Mouse (Mus musculus) megakaryocyte-erythroid progenitor cell, adult 5-6 weeks (primary cell): ENCODE measurements around the gene Crcp. TPM values are rescaled to one million over a fixed set of nuclear protein-coding genes. Genes with fewer than 3 reads are reported as not detected.

Experiments used
- ATAC-seq: replicated peaks from 2 replicates; pipeline ENCODE4 v1.8.0; 2016; ENCODE audit warnings: mild to moderate bottlenecking, inconsistent platforms; ENCODE audit not compliant: severe bottlenecking, poor library complexity, low FRiP score, low TSS enrichment
- total RNA-seq, 2 experiments: library from RNA; stranded (forward) in 1 of 2; stranded (reverse) in 1 of 2; fragments of 200-1000, 215-1000 nt in 1 of 2; fragments of >200 nt in 1 of 2; fragmentation: Nextera tagmentation in 1 of 2; gene quantifications; 2 replicates each; pipeline ENCODE4 v1.2.3; 2014 to 2017

The Crcp gene
- total RNA-seq, 2 experiments from 2014 or later, result 33.3 to 120 TPM

DNA sequence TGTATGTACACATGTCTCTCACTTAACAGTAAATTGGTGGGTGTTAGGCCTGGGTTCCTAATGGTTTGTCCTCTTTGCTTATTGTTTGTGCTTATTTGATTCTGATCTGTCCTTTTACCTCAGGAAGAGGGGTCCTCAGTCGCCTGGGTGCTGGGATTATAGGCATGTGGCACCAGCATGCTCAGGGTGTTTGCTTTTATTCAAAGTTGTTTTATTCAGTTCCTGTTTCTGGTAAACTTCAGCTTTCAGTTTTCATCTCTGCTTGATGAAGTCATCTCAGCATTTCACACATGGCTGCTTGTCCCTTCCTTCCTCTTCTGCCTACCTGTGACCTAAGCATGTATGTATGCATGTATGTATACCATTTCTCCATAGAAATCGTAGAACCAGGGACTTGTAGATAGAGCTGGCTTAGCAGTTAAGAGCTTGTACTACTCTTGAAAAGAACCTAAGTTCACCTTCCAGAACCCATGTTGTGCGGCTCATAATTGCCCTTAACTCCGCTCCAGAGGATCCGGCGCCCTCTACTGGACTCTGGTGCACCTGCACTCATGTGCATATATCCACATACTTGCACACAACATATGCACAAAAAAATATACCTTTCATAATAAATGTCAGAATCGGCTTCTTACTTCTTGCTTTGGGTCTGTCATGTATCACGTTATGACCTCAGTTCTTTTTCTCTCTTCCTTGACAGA lies 52.2 kb downstream of the Crcp start:
- no peak for ATAC-seq

DNA sequence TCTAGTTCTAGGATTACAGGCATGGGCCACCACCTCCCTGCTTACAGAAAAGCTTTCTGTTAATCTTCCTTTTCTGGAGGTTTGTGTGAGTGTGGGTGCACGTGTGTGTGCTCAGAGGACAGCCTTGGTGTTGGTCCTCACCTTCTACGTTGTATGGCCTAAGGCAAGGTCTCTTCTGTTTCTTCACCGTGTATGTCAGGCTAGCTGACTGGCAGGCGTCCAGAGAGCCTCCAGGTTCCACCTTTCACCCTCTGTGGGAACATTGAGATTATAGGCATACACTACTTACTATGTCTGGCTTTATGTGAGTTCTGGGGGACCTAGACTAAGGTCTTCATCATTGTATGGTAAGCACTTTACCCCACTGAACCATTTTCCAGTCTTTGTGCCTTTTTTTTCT lies 53.3 kb downstream of the Crcp start:
- ATAC-seq, result no peak

DNA sequence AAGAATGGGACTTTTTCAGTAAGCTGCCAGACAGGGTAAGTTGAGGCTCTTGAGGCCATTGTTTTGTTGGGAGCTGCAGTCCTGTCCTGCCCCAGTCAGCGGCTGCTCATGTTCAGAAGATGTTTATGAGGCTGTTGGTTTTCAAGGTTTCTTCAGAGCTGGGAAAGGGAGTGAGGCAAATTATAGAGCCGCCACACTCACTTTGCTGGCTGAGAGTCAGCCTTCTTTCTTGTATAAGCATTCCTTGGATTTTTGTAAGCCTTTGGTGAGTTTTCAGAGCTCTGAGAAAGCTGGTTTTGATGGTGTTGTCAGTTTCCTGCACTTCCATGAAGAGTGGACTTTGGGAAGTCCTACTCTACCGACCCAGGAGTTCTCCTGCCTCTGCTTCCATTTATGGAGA lies 55.2 kb downstream of the Crcp start:
- ATAC-seq, result no peak

DNA sequence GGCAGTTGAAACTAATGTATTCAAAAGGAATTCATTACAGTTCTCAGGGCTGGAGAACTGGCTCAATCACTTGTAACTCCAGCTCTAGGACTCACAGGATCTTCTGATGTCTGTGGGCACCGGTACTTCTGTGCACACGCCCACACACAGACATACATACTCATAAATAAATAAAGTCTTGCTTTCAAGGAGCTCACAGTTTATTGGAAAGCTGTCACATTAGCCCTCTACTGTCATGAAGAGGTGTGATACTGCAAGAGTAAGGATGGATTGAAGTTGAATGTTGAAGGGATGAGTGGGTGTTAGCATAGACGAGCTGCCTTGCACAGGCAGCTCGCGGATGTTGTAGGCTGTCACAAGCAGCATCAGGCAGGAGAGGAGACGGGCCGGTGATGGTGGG lies 58.9 kb downstream of the Crcp start:
- no peak for ATAC-seq

DNA sequence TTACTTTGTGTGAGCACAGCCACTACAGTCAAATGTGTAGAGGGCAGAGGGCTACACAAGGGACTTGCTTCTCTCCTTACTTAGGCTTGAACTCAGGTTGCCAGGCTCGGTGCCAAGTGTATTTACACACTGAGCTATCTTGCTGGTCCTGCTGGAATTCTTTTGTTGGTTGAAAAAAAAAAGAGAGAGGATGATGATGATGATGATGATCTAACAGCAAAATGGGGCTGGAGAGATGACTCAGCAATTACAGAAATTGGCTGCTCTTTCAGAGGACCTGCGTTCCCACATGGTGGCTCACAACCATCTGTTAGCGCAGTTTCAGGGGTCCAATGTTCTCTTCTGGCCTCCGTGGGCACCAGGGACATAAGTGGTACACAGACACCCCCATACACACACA lies 59.5 kb downstream of the Crcp start:
- 0 out of 2 replicates have a peak, but pooled peaks have one; percentile 34 for ATAC-seq

DNA sequence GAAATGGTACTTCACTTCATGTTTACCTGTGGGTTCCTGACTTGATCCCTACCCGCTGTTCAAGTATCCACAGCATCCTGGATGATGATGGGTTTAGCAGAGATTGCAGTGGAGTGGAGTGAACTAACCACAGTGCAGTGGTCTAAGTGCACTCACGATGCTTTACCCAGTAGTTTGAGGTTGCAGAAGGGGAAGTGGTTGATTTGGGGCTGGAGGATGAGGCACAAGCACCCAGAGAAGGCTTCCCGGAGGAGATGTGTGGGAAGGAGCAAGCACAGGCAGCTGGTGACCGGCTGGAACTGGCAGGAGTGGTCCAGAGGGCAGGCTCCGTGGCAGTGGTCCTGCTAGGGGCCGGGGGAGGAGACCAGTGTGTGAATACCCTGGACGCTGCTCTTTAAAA lies 60.1 kb downstream of the Crcp start:
- ATAC-seq, result no peak

DNA sequence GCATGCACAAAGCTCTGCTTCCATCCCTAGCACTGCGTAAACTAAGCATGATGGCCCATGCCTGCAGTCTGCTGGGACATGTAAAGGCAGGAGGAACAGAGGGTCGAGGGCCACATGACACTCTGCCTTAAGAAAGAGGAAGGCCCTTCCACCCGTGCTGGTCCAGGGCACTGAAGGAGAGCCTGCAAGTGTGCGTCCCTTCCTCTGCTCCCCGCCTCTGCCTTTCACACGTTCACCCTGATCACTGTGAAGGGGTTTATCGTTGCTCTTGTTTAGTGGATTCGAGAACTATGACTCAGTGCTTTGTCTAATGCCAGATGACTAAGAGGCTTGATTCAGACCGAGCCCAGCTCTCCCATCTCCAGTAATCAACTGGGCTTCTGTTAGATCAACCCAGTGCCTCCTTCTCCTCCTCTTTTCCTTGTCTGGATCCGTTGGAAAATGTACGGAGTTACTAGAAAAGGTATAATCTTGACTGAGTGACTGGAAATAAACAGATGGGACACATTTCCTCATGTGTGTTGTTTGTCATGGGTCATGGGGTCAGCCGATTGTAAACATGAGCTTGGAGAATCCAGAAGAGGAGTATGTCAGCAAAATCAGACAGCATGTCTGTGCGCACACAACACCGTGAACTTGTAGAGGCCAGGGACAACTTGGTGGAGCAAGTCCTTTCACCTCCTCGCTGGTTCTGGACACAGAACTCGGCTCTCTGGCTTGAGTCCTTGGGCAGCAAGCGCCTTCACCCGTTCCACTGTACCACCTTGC lies 60.7 kb downstream of the Crcp start:
- no peak for ATAC-seq

DNA sequence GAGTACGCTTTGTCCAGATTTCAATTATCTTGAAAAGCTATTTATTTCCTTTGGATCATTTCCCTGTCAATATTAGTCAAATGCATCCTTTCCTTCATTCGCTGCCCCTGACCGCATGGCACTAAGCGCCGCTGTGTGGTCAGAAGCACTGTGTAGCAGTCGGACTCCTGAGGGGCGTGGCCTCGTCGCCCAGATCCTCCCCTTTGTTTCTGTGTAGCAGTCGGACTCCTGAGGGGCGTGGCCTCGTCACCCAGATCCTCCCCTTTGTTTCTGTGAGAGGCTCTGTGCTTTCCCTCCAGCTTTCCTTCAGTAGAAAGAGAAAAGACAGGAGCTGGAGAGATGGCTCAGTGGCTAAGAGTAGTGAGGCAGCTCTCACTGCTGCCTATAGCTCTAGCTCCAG lies 67.7 kb downstream of the Crcp start:
- no peak for ATAC-seq

DNA sequence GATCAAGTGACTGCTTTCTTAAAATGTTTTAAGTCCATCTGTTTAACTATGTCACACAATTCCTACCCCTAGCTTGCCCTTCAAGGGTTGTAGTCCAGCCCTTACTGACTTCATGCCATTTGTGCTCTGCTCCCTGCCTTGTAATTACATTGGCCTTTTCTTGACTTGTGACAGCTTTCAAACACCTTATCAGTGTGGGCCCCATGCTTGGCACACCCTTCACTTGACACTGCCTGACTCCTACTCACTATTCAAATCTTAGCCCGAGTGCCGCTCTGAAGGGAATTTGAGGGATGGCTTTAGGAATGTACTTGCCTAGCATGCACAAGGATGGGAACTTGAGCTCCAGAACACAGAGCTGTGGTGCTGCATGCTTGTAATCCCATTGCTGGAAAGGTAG lies 68.7 kb downstream of the Crcp start:
- ATAC-seq, result peak; percentile 89

DNA sequence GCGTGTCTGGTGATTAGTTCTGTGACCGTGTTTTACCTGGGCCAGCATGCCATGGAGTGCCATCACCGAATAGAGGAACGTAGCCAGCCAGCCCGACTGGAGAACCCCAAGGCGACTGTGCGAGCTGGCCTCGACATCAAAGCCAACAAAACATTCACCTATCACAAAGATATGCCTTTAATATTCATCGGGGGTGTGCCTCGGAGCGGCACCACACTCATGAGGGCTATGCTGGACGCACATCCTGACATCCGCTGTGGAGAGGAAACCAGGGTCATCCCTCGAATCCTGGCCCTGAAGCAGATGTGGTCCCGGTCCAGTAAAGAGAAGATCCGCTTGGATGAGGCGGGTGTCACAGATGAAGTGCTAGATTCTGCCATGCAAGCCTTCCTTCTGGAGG lies 72.6 kb downstream of the Crcp start:
- ATAC-seq, result no peak

DNA sequence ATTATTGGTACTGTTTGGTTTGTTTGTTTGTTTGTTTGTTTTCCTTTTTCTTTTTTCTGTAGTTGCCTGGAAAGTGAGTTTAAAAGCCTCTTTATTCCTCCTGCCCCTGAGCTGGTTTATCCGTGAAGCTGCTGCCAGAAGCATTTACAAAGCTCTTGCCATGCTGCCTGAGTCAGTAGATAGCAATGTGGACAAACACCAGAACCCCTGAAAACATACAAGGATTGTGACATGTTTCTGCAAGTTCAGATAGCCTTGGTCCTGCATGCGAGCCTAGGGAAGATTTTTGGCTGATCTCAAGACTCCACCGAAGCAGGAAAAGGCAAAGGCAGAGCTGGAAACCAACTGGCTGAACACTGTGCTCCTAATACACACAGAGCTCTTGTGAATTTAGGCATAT lies 80.3 kb downstream of the Crcp start:
- no peak for ATAC-seq

Other genes with a start within 250 kb of the Crcp start
- gene Psph, start 241.8 kb upstream of the Crcp start, total RNA-seq (2014; fragmentation: Nextera tagmentation), result 17.2 and 22.8 TPM in 2 replicates
- gene Psph, start 241.8 kb upstream of the Crcp start, total RNA-seq (2017), result 20.6 and 21.1 TPM in 2 replicates
- gene Sumf2, start 182.3 kb upstream of the Crcp start, total RNA-seq (2014; fragmentation: Nextera tagmentation), result 23.2 and 26.7 TPM in 2 replicates
- gene Sumf2, start 182.3 kb upstream of the Crcp start, total RNA-seq (2017), result 36.6 and 39.8 TPM in 2 replicates
- 465 and 490 TPM in 2 replicates for gene Chchd2, start 141.8 kb upstream of the Crcp start, total RNA-seq (2014; fragmentation: Nextera tagmentation)
- 208 and 245 TPM in 2 replicates for gene Chchd2, start 141.8 kb upstream of the Crcp start, total RNA-seq (2017)
- 0.98 and 2.6 TPM in 2 replicates for gene Zbed5, start 133.6 kb upstream of the Crcp start, total RNA-seq (2014; fragmentation: Nextera tagmentation)
- gene Zbed5, start 133.6 kb upstream of the Crcp start, total RNA-seq (2017), result 2.1 and 4.7 TPM in 2 replicates
- 0.33 and 0.45 TPM in 2 replicates for gene Phkg1, start 130.7 kb upstream of the Crcp start, total RNA-seq (2014; fragmentation: Nextera tagmentation)
- 1.4 TPM in 2 replicates for gene Phkg1, start 130.7 kb upstream of the Crcp start, total RNA-seq (2017)
- 2.7 and 15.3 TPM in 2 replicates for gene Nupr1l, start 120.8 kb upstream of the Crcp start, total RNA-seq (2014; fragmentation: Nextera tagmentation)
- 0.75 and 1.1 TPM in 2 replicates for gene Nupr1l, start 120.8 kb upstream of the Crcp start, total RNA-seq (2017)
- gene Vkorc1l1, start 87.3 kb upstream of the Crcp start, total RNA-seq (2014; fragmentation: Nextera tagmentation), result 60.1 and 75.7 TPM in 2 replicates
- 61.7 and 81.5 TPM in 2 replicates for gene Vkorc1l1, start 87.3 kb upstream of the Crcp start, total RNA-seq (2017)
- 62.0 and 80.6 TPM in 2 replicates for gene Gusb, start 26.2 kb upstream of the Crcp start, total RNA-seq (2014; fragmentation: Nextera tagmentation)
- 36.1 and 42.0 TPM in 2 replicates for gene Gusb, start 26.2 kb upstream of the Crcp start, total RNA-seq (2017)
- 13.7 and 19.9 TPM in 2 replicates for gene Asl, start within 50 bp of the Crcp start, total RNA-seq (2014; fragmentation: Nextera tagmentation)
- gene Asl, start within 50 bp of the Crcp start, total RNA-seq (2017), result 14.0 and 18.3 TPM in 2 replicates
- 12.1 and 17.6 TPM in 2 replicates for gene Tpst1, start 44.0 kb downstream of the Crcp start, total RNA-seq (2014; fragmentation: Nextera tagmentation)
- 4.8 and 7.9 TPM in 2 replicates for gene Tpst1, start 44.0 kb downstream of the Crcp start, total RNA-seq (2017)
- 5.0 and 12.8 TPM in 2 replicates for gene Kctd7, start 115.6 kb downstream of the Crcp start, total RNA-seq (2014; fragmentation: Nextera tagmentation)
- gene Kctd7, start 115.6 kb downstream of the Crcp start, total RNA-seq (2017), result 6.6 and 8.2 TPM in 2 replicates
- 45.4 and 46.7 TPM in 2 replicates for gene Rabgef1, start 142.5 kb downstream of the Crcp start, total RNA-seq (2014; fragmentation: Nextera tagmentation)
- gene Rabgef1, start 142.5 kb downstream of the Crcp start, total RNA-seq (2017), result 56.0 and 60.5 TPM in 2 replicates
- 42.5 and 48.7 TPM in 2 replicates for gene Tmem248, start 187.8 kb downstream of the Crcp start, total RNA-seq (2014; fragmentation: Nextera tagmentation)
- 35.8 and 42.8 TPM in 2 replicates for gene Tmem248, start 187.8 kb downstream of the Crcp start, total RNA-seq (2017)
- gene Sbds, start 226.2 kb downstream of the Crcp start, total RNA-seq (2014; fragmentation: Nextera tagmentation), result 65.5 and 66.6 TPM in 2 replicates
- gene Sbds, start 226.2 kb downstream of the Crcp start, total RNA-seq (2017), result 75.7 and 125 TPM in 2 replicates
- 23.2 and 28.4 TPM in 2 replicates for gene Tyw1, start 226.3 kb downstream of the Crcp start, total RNA-seq (2014; fragmentation: Nextera tagmentation)
- 49.8 and 50.9 TPM in 2 replicates for gene Tyw1, start 226.3 kb downstream of the Crcp start, total RNA-seq (2017)